Mouse (Mus musculus) C2C12 (cell line): ENCODE measurements around the gene Akap3.

Experiments
- CTCF ChIP-seq: IDR thresholded peaks from one replicate; pipeline ENCODE4 v1.5.1; 2011; ENCODE audit not compliant: control insufficient read depth, insufficient read depth, insufficient read length
- MAX ChIP-seq: IDR thresholded peaks from one replicate; pipeline ENCODE4 v1.6.1; 2011; ENCODE audit warnings: mild to moderate bottlenecking, control low read depth
- MYOG ChIP-seq: IDR thresholded peaks from one replicate; pipeline ENCODE4 v1.6.1; 2011; ENCODE audit not compliant: control insufficient read depth, insufficient read length; ENCODE audit errors: extremely low read depth

GRCm38 (mm10) chr6:126808134-126808533, 44.8 kb upstream of the Akap3 start:
- TF ChIP-seq CTCF (no peak), MAX (no peak), MYOG (no peak)
